Mouse (Mus musculus) mammary gland, adult 2 months (tissue): ENCODE results near the gene Cfap61. TPM values are rescaled to one million over a fixed set of nuclear protein-coding genes. Genes with fewer than 3 reads are reported as not detected.

Experiments used
- polyA plus RNA-seq: library from polyadenylated mRNA; depleted of rRNA; stranded (reverse); fragments of >200 nt; gene quantifications from 2 replicates; pipeline ENCODE4 v1.2.3, GENCODE M21; 2012; ENCODE audit warnings: low replicate concordance; rRNA removed

The Cfap61 gene
- 0.03 TPM in 1 of 2 replicates, not detected in the other for polyA plus RNA-seq

GRCm38 (mm10) chr2:145934339-145935231 lies at the start of gene Cfap61, which contains the start of gene Crnkl1:
Gene Cfap61 (plus strand): TSS chr2:145934784.
Gene Crnkl1 (minus strand): TSS chr2:145935014.

GRCm38 (mm10) chr2:145901861-145902260 lies 32.7 kb upstream of the Cfap61 start, which contains the start of gene Naa20:
Gene Naa20 (plus strand): TSS chr2:145902099.

GRCm38 (mm10) chr2:146221076-146221928 lies 286.7 kb downstream of the Cfap61 start, which contains the start of gene Insm1:
Gene Insm1 (plus strand): TSS chr2:146221921.

Other genes with a start within 250 kb of the Cfap61 start
- 21.5 and 31.2 TPM in 2 replicates for gene Naa20, start 32.7 kb upstream of the Cfap61 start, polyA plus RNA-seq
- gene Crnkl1, start 230 bp downstream of the Cfap61 start, polyA plus RNA-seq = 3.9 and 13.6 TPM in 2 replicates